Mouse (Mus musculus): ENCODE results near the gene Zar1. TPM values are rescaled to one million over a fixed set of nuclear protein-coding genes. Genes with fewer than 3 reads are reported as not detected.

Zar1 gene
- polyA plus RNA-seq, 1 experiment from 2014 or later = 0.09 TPM

- no peak overlapping the region for H3K4me2 ChIP-seq (ENCODE audit: low read depth, low read length)
- H3K9ac ChIP-seq (ENCODE audit: low read depth, low read length) = no peak overlapping the region
- no peak for ATAC-seq
- H3K9me3 ChIP-seq (ENCODE audit: control insufficient read depth, low read length) = no peaks in the 10 kb centered on the region
- H3K27me3 ChIP-seq (replicated peaks; ENCODE audit: control insufficient read depth, insufficient read depth, low read length) = no peaks in the 10 kb centered on the region
- H3K4me3 ChIP-seq (ENCODE audit: low read length) = no peak overlapping the region
- H3K36me3 ChIP-seq (ENCODE audit: control insufficient read depth, insufficient read depth, low read length) = peaks cover 16% of the 10 kb centered on the region
- no peak overlapping the region for H3K27ac ChIP-seq (ENCODE audit: low read length)
- WGBS = 95% methylated on average over 3 of the region's 3 CpGs
- no peaks in the 10 kb centered on the region for H3K4me1 ChIP-seq (ENCODE audit: control insufficient read depth, insufficient read depth, low read length)
These were observed 52.2 kb downstream of the Zar1 start for GRCm38 (mm10) chr5:72528896-72529295.

Other genes starting within 250 kb of the Zar1 start
- 0.22 and 0.32 TPM in 2 replicates for gene Corin, start 76.8 kb downstream of the Zar1 start, polyA plus RNA-seq (2015; fragmentation: Nextera tagmentation; extraction: Ambion mirVana)
- gene Nfxl1, start 21.6 kb downstream of the Zar1 start, polyA plus RNA-seq (2015; fragmentation: Nextera tagmentation; extraction: Ambion mirVana) = 9.6 and 11.3 TPM in 2 replicates
- gene Gm5868, start 6.3 kb upstream of the Zar1 start, polyA plus RNA-seq (2015; fragmentation: Nextera tagmentation; extraction: Ambion mirVana) = 0.29 and 0.42 TPM in 2 replicates
- gene Cnga1, start 63.0 kb upstream of the Zar1 start, polyA plus RNA-seq (2015; fragmentation: Nextera tagmentation; extraction: Ambion mirVana) = not detected in 2 replicates
- gene Nipal1, start 66.5 kb upstream of the Zar1 start, polyA plus RNA-seq (2015; fragmentation: Nextera tagmentation; extraction: Ambion mirVana) = 34.5 and 37.7 TPM in 2 replicates
- gene Txk, start 171.5 kb upstream of the Zar1 start, polyA plus RNA-seq (2015; fragmentation: Nextera tagmentation; extraction: Ambion mirVana) = 0.48 and 0.54 TPM in 2 replicates